ENCODE assay signal across 21 mouse cellular contexts in genomic region chr13:54714393-54714792, GRCm38 (mm10). TPM values are rescaled to one million over a fixed set of nuclear protein-coding genes. Genes with fewer than 3 reads are reported as not detected.
DNase-seq lines count a peak whose midpoint lies in the region; ATAC-seq and TF ChIP-seq lines count a peak whose summit lies in the region.
"Had no signal": no experiment of that assay in that cellular context is flagged by ENCODE, and none has a peak within 500 bp of the region (broad histone marks: within the 10 kb centered on the region; RNA-seq: fewer than 3 reads in every experiment).

No protein-coding gene starts in this region.

- no peak for TF ChIP-seq EP300 in MEL (IDR thresholded peaks at IDR 0.05; ENCODE audit: low read depth in 1 of 2, low read length in 2 of 2)

- H3K27me3 ChIP-seq in kidney, postnatal 0 days (ENCODE audit: insufficient read depth, low read length), result no peaks in the 10 kb centered on the region
- no peaks in the 10 kb centered on the region for H3K27me3 ChIP-seq in MEL (ENCODE audit: control insufficient read depth in 1 of 2, insufficient read depth in 2 of 2, low read length in 2 of 2)
- H3K27me3 ChIP-seq: embryonic facial prominence, embryonic 15.5 days; lung, embryonic 15.5 days had no signal

- DNase-seq in kidney, postnatal 0 days (ENCODE audit: low spot score), result no peak
- DNase-seq in kidney, adult 18-20 months, result no peak
- DNase-seq in right cerebral cortex, postnatal 14 days, result peak; percentile 38
- DNase-seq in right cerebral cortex, postnatal 10 days (ENCODE audit: low spot score in 2 of 2), result no peak
- DNase-seq in MEL (ENCODE audit: low read depth, low spot score), result no peak
- no peak for DNase-seq in yolk sac, embryonic 10.5 days (ENCODE audit: low spot score)
- DNase-seq in layer of hippocampus, postnatal 14 days (ENCODE audit: low spot score in 2 of 2), result no peak
- DNase-seq: adrenal gland, adult 8-10 months; cerebellum, adult 8-10 months; gastrocnemius, postnatal 25 days; kidney, postnatal 10 days; thymus, adult 2 months had no signal

- ATAC-seq in kidney, postnatal 0 days (replicated peaks; ENCODE audit: low FRiP score, low read depth), result no peak

- H3K9me3 ChIP-seq in kidney, postnatal 0 days (replicated peaks; ENCODE audit: low read length), result no peaks in the 10 kb centered on the region
- no peaks in the 10 kb centered on the region for H3K9me3 ChIP-seq in MEL (replicated peaks; ENCODE audit: insufficient read depth, low read length)
- H3K9me3 ChIP-seq: embryonic facial prominence, embryonic 15.5 days; limb, embryonic 15.5 days; lung, embryonic 15.5 days; midbrain, embryonic 12.5 days had no signal

- peak; percentile 26; the same call in 1 of the 2 replicates for TF ChIP-seq CTCF in kidney, postnatal 0 days (IDR thresholded peaks at IDR 0.05; ENCODE audit: low read depth)
- peak in 2 of 3 experiments; percentile 5 to 36; a peak in 3 of 6 replicates for TF ChIP-seq CTCF in MEL (IDR thresholded peaks at IDR 0.05 in 2 of 3, conservative IDR thresholded peaks at IDR 0.05 in 1 of 3; ENCODE audit: control insufficient read depth in 1 of 3, insufficient read depth in 1 of 3, low read depth in 2 of 3, low read length in 3 of 3, poor library complexity in 1 of 3, severe bottlenecking in 1 of 3)

- no peak overlapping the region for H3K9ac ChIP-seq in kidney, postnatal 0 days (ENCODE audit: low read depth, low read length)
- no peak overlapping the region for H3K9ac ChIP-seq in MEL (ENCODE audit: control insufficient read depth, low read depth, low read length, poor library complexity, severe bottlenecking)
- H3K9ac ChIP-seq: embryonic facial prominence, embryonic 15.5 days; limb, embryonic 15.5 days; lung, embryonic 15.5 days; midbrain, embryonic 12.5 days had no signal

- no peak for TF ChIP-seq POLR2A in MEL (IDR thresholded peaks at IDR 0.05; ENCODE audit: control insufficient read depth in 1 of 2, insufficient read depth in 1 of 2, low read depth in 1 of 2, low read length in 2 of 2, poor library complexity in 1 of 2)

- 42% methylated on average over 4 of the region's 4 CpGs for WGBS in kidney, postnatal 0 days

- H3K36me3 ChIP-seq in kidney, postnatal 0 days (ENCODE audit: insufficient read depth, low read length), result no peaks in the 10 kb centered on the region
- H3K36me3 ChIP-seq in MEL (ENCODE audit: control insufficient read depth in 1 of 2, insufficient read depth in 2 of 2, low read length in 2 of 2), result no peaks in the 10 kb centered on the region
- H3K36me3 ChIP-seq: embryonic facial prominence, embryonic 15.5 days; forebrain, embryonic 10.5 days; limb, embryonic 15.5 days; lung, embryonic 15.5 days; midbrain, embryonic 12.5 days had no signal

- no peak for TF ChIP-seq RAD21 in MEL (IDR thresholded peaks at IDR 0.05; ENCODE audit: low read depth, low read length)

- no peaks in the 10 kb centered on the region for H3K79me2 ChIP-seq in MEL (ENCODE audit: control insufficient read depth, insufficient read depth, low read length, poor library complexity)

- H3K4me1 ChIP-seq in kidney, postnatal 0 days (replicated peaks; ENCODE audit: insufficient read depth, low read length), result no peaks in the 10 kb centered on the region
- no peaks in the 10 kb centered on the region for H3K4me1 ChIP-seq in MEL (ENCODE audit: control insufficient read depth in 1 of 2, insufficient read depth in 2 of 2, low read length in 2 of 2)
- H3K4me1 ChIP-seq: limb, embryonic 15.5 days; lung, embryonic 15.5 days; midbrain, embryonic 12.5 days had no signal

- H3K4me3 ChIP-seq in kidney, postnatal 0 days (replicated peaks; ENCODE audit: low read depth, low read length), result no peak overlapping the region
- H3K4me3 ChIP-seq in MEL (ENCODE audit: control insufficient read depth in 1 of 2, insufficient read depth in 1 of 2, low read depth in 2 of 2, low read length in 2 of 2), result no peak overlapping the region
- H3K4me3 ChIP-seq: embryonic facial prominence, embryonic 15.5 days; forebrain, embryonic 10.5 days; limb, embryonic 15.5 days; lung, embryonic 15.5 days; midbrain, embryonic 12.5 days had no signal

- H3K27ac ChIP-seq in kidney, postnatal 0 days, result no peak overlapping the region
- no peak overlapping the region for H3K27ac ChIP-seq in MEL (ENCODE audit: control insufficient read depth, low read depth, low read length)
- H3K27ac ChIP-seq: embryonic facial prominence, embryonic 15.5 days; forebrain, embryonic 10.5 days; limb, embryonic 15.5 days; lung, embryonic 15.5 days; midbrain, embryonic 12.5 days had no signal

- H3K4me2 ChIP-seq in kidney, postnatal 0 days (ENCODE audit: low read length), result no peak overlapping the region
- H3K4me2 ChIP-seq: embryonic facial prominence, embryonic 15.5 days; limb, embryonic 15.5 days; lung, embryonic 15.5 days; midbrain, embryonic 12.5 days had no signal

TF ChIP-seq in MEL, 35 proteins besides CTCF, POLR2A, EP300 and RAD21:
- TF ChIP-seq POLR2AphosphoS5 (IDR thresholded peaks at IDR 0.05; ENCODE audit: borderline replicate concordance, low read depth, low read length) (no peak), UBTF (IDR thresholded peaks at IDR 0.05; ENCODE audit: borderline replicate concordance, insufficient read depth, low read depth, low read length) (no peak), MAX (IDR thresholded peaks at IDR 0.05; ENCODE audit: low read length) (no peak), MAZ (IDR thresholded peaks at IDR 0.05; ENCODE audit: low read depth, low read length) (no peak), ZMIZ1 (IDR thresholded peaks at IDR 0.05; ENCODE audit: low read depth, low read length) (no peak), ELF1 (IDR thresholded peaks at IDR 0.05; ENCODE audit: low read depth, low read length) (no peak), GABPA (IDR thresholded peaks at IDR 0.05; ENCODE audit: low read depth, low read length) (no peak), BHLHE40 (IDR thresholded peaks at IDR 0.05; ENCODE audit: borderline replicate concordance, low read depth, low read length) (no peak), USF2 (IDR thresholded peaks at IDR 0.05; ENCODE audit: borderline replicate concordance in 1 of 2, insufficient read depth in 1 of 2, low read depth in 1 of 2, low read length in 2 of 2) (no peak), HCFC1 (IDR thresholded peaks at IDR 0.05; ENCODE audit: low read depth, low read length) (no peak), POLR2AphosphoS2 (IDR thresholded peaks at IDR 0.05; ENCODE audit: low read length) (no peak), ZC3H11A (IDR thresholded peaks at IDR 0.05; ENCODE audit: low read depth, low read length) (no peak), E2F4 (IDR thresholded peaks at IDR 0.05; ENCODE audit: borderline replicate concordance, low read depth, low read length) (no peak), TBP (IDR thresholded peaks at IDR 0.05; ENCODE audit: low read depth, low read length) (no peak), TAL1 (IDR thresholded peaks at IDR 0.05; ENCODE audit: low read length) (no peak)

RNA-seq across cellular contexts. Expression of gene Cdhr2, which starts 13.1 kb away (rescaled TPM):
- polyA plus RNA-seq in kidney, postnatal 0 days (2015; fragmentation: Nextera tagmentation; extraction: Ambion mirVana), result 10.0 and 10.9 TPM in 2 replicates
- total RNA-seq in MEL (2012; rRNA removed), result not detected in 2 replicates
- polyA plus RNA-seq in MEL (2012; ENCODE audit: insufficient read depth in 1 of 2, insufficient read length in 2 of 2, low read depth in 1 of 2, low replicate concordance in 2 of 2, missing spikeins in 1 of 2), result not detected
- under 1 TPM; 0.12 to 0.18 TPM for total RNA-seq in layer of hippocampus, postnatal 14 days (2021)
- total RNA-seq: adrenal gland, adult 8-10 months; gastrocnemius, postnatal 25 days; heart, adult 8-10 months; neutrophil, adult 5-6 weeks had no signal
- polyA plus RNA-seq: embryonic facial prominence, embryonic 15.5 days; heart, postnatal 0 days; hindbrain, embryonic 11.5 days; limb, embryonic 15.5 days had no signal

RNA-seq across cellular contexts. Expression of gene Rnf44, which starts 20.7 kb away (rescaled TPM):
- polyA plus RNA-seq in kidney, postnatal 0 days (2015; fragmentation: Nextera tagmentation; extraction: Ambion mirVana), result 63.0 and 77.4 TPM in 2 replicates
- total RNA-seq in MEL (2012; rRNA removed), result 10.4 and 10.7 TPM in 2 replicates
- 10 to 100 TPM in 1 of 2 experiments, not detected in 1; 60.5 TPM for polyA plus RNA-seq in MEL (2012; ENCODE audit: insufficient read depth in 1 of 2, insufficient read length in 2 of 2, low read depth in 1 of 2, low replicate concordance in 2 of 2, missing spikeins in 1 of 2)
- 100 to 1,000 TPM; 114 to 115 TPM for total RNA-seq in layer of hippocampus, postnatal 14 days (2021)

RNA-seq across cellular contexts. Expression of gene Gprin1, which starts 35.3 kb away (rescaled TPM):
- 0.13 and 0.14 TPM in 2 replicates for polyA plus RNA-seq in kidney, postnatal 0 days (2015; fragmentation: Nextera tagmentation; extraction: Ambion mirVana)
- not detected in 2 replicates for total RNA-seq in MEL (2012; rRNA removed)
- polyA plus RNA-seq in MEL (2012; ENCODE audit: insufficient read depth in 1 of 2, insufficient read length in 2 of 2, low read depth in 1 of 2, low replicate concordance in 2 of 2, missing spikeins in 1 of 2), result not detected
- total RNA-seq in layer of hippocampus, postnatal 14 days (2021), result 100 to 1,000 TPM; 149 to 150 TPM
- total RNA-seq: gastrocnemius, postnatal 25 days; neutrophil, adult 5-6 weeks had no signal

RNA-seq across cellular contexts. Expression of gene Sncb, which starts 52.0 kb away (rescaled TPM):
- not detected in 2 replicates for polyA plus RNA-seq in kidney, postnatal 0 days (2015; fragmentation: Nextera tagmentation; extraction: Ambion mirVana)
- not detected in 2 replicates for total RNA-seq in MEL (2012; rRNA removed)
- polyA plus RNA-seq in MEL (2012; ENCODE audit: insufficient read depth in 1 of 2, insufficient read length in 2 of 2, low read depth in 1 of 2, low replicate concordance in 2 of 2, missing spikeins in 1 of 2), result not detected
- total RNA-seq in layer of hippocampus, postnatal 14 days (2021), result 100 to 1,000 TPM; 564 TPM
- total RNA-seq: gastrocnemius, postnatal 25 days; neutrophil, adult 5-6 weeks had no signal
- polyA plus RNA-seq: heart, postnatal 0 days had no signal

Comparison
In these comparisons a context has a peak if more than half of its experiments do, and no peak if none do; other contexts are left out.
1. RNA of gene Gprin1, which starts 35.3 kb away (total RNA-seq): 149 to 150 TPM in layer of hippocampus, postnatal 14 days; not detected in MEL; every median in the first group is over 100 times any median in the second.